Mouse (Mus musculus) ES-E14 (cell line): ENCODE data around the gene Scmh1. TPM values are rescaled to one million over a fixed set of nuclear protein-coding genes. Genes with fewer than 3 reads are reported as not detected.
A peak's percentile ranks its signal among the peaks of the same experiment; 100 is the strongest.

Source experiments
- DNase-seq: peaks from one replicate; pipeline ENCODE4 v3.0.0-alpha.2; 2013; ENCODE audit warnings: low read depth, low spot score
- H3K27ac ChIP-seq: 2 replicates; pipeline ENCODE4 v1.5.1; 2012; ENCODE audit warnings: low read depth, mild to moderate bottlenecking, low read length, moderate library complexity, mixed read lengths; ENCODE audit not compliant: poor library complexity, insufficient read depth, severe bottlenecking
- H3K36me3 ChIP-seq: 2 replicates; pipeline ENCODE4 v1.6.1; 2012; ENCODE audit warnings: mild to moderate bottlenecking, low read length, moderate library complexity, mixed read lengths; ENCODE audit not compliant: control insufficient read depth, poor library complexity, insufficient read depth, severe bottlenecking
- H3K4me1 ChIP-seq, 2 experiments: fragments of 150-350 bp in 1 of 2; sonication (generic) in 1 of 2; 2 replicates each; pipeline ENCODE4 v1.6.1; 2012; ENCODE audit warnings: low read length in 2 of 2, mild to moderate bottlenecking in 1 of 2, mixed read lengths in 1 of 2; ENCODE audit not compliant: control insufficient read depth in 2 of 2, insufficient read depth in 2 of 2, poor library complexity in 1 of 2
- H3K4me3 ChIP-seq, 2 experiments: fragments of 150-350 bp in 1 of 2; sonication (generic) in 1 of 2; 2 replicates each; pipeline ENCODE4 v1.5.1; 2012; ENCODE audit warnings: low read length in 2 of 2, low read depth in 1 of 2, mild to moderate bottlenecking in 1 of 2, mixed read lengths in 1 of 2; ENCODE audit not compliant: insufficient read depth in 1 of 2, poor library complexity in 1 of 2, severe bottlenecking in 1 of 2
- H3K9ac ChIP-seq: 2 replicates; pipeline ENCODE4 v1.6.1; 2012; ENCODE audit warnings: low read depth, mild to moderate bottlenecking, low read length, mixed read lengths; ENCODE audit not compliant: poor library complexity, insufficient read depth, severe bottlenecking
- H3K9me3 ChIP-seq: fragments of 150-350 bp; sonication (generic); 2 replicates; pipeline ENCODE4 v1.6.1; 2012; ENCODE audit warnings: low read depth, mild to moderate bottlenecking, low read length; ENCODE audit not compliant: control insufficient read depth, insufficient read depth
- CHD2 ChIP-seq: IDR thresholded peaks from 2 replicates; pipeline ENCODE4 v1.6.1; 2014; ENCODE audit warnings: mild to moderate bottlenecking, low read depth, low read length, inconsistent platforms
- HCFC1 ChIP-seq: IDR thresholded peaks from 2 replicates; pipeline ENCODE4 v1.6.1; 2012; ENCODE audit warnings: low read length, inconsistent platforms, borderline replicate concordance; ENCODE audit not compliant: insufficient read depth
- MAFK ChIP-seq: IDR thresholded peaks from 2 replicates; pipeline ENCODE4 v1.6.1; 2014; ENCODE audit warnings: mild to moderate bottlenecking, low read depth, low read length, inconsistent platforms; ENCODE audit not compliant: insufficient read depth
- ZC3H11A ChIP-seq: IDR thresholded peaks from 2 replicates; pipeline ENCODE4 v1.6.1; 2012; ENCODE audit warnings: low read depth, mild to moderate bottlenecking, inconsistent platforms, low read length, borderline replicate concordance
- ZNF384 ChIP-seq: IDR thresholded peaks from 2 replicates; pipeline ENCODE4 v1.6.1; 2012; ENCODE audit warnings: low read depth, low read length, inconsistent platforms
- in situ Hi-C, 2 experiments: fragments of 600-800 bp; cut with MboI; formaldehyde crosslinking; loops; one replicate each; pipeline ENCODE4 v1.15.1; 2025; ENCODE audit warnings: low sequenced_read_pairs in 2 of 2, inconsistent platforms in 1 of 2; ENCODE audit not compliant: unreplicated experiment in 2 of 2
- total RNA-seq: library from RNA; depleted of rRNA; stranded (reverse); fragments of 300-350 nt; gene quantifications from 2 replicates; pipeline ENCODE4 v1.2.3, GENCODE M21; 2012

The Scmh1 gene
- total RNA-seq, 1 experiment: 8.6 TPM

DNA sequence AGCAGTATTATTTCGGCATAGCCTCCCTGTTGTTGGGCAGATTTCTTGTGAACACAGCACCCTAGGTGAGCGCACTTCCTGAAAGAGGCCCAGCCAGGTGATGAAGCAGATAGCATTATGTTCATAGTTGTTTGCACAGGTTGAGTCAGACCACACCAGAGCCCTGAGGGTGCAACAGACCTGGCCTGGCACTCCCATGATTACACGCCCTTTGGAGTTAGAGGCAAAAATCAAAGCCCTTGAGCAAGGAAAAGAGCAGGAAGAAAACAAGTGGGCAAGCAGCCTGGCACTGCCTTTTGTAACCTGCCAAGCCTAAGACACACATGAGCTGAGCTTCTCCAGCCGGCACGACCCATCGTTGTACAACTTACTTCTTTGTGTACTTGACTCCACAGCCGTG is 111.4 kb downstream of the Scmh1 start:
- TF ChIP-seq ZNF384 (no peak), CHD2 (no peak), HCFC1 (no peak), ZC3H11A (no peak), MAFK (no peak)
- in situ Hi-C loops: no loop called here
- no peak for DNase-seq
- Histone ChIP-seq H3K9ac (no peak overlapping the region), H3K4me1 (no peaks in the 10 kb centered on the region), H3K9me3 (no peaks in the 10 kb centered on the region), H3K4me3 (no peak overlapping the region), H3K27ac (no peak overlapping the region), H3K36me3 (no peaks in the 10 kb centered on the region)

GRCm38 (mm10) chr4:120516907-120517306 is 111.8 kb downstream of the Scmh1 start:
- Histone ChIP-seq H3K4me3 (no peak overlapping the region), H3K27ac (no peak overlapping the region), H3K9me3 (no peaks in the 10 kb centered on the region), H3K9ac (no peak overlapping the region), H3K36me3 (no peaks in the 10 kb centered on the region), H3K4me1 (no peaks in the 10 kb centered on the region)
- TF ChIP-seq MAFK: no peak
- TF ChIP-seq CHD2: no peak
- TF ChIP-seq ZC3H11A: no peak
- TF ChIP-seq HCFC1: no peak
- TF ChIP-seq ZNF384: no peak
- in situ Hi-C loops: no loop called here
- no peak for DNase-seq

DNA sequence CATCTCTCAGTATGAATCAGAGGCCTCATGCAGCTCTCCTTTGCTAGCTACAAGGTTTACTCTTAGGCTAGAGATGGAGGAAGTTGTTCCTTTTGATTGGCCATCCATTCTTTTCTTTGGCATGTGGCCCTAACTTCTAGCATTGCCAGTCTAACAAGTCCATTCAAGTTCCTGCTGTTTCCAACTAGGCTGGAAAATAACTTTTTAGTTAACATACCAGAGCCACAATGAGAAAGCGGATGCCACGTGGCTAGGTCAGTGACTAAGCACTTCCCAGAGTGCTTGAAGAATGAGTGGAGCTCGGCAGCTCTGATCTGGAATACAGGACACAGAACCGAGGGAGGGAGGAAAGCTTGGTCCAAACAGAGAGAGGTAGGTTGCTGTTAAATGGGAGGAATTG is 112.3 kb downstream of the Scmh1 start:
- no peak for TF ChIP-seq ZC3H11A
- TF ChIP-seq MAFK: 0 out of 2 replicates have a peak, but pooled peaks have one; percentile 27
- no peak for TF ChIP-seq ZNF384
- Histone ChIP-seq H3K4me3 (no peak overlapping the region), H3K9ac (no peak overlapping the region), H3K27ac (no peak overlapping the region; the same call in 1 of the 2 replicates), H3K4me1 (no peaks in the 10 kb centered on the region), H3K9me3 (no peaks in the 10 kb centered on the region), H3K36me3 (no peaks in the 10 kb centered on the region)
- no peak for DNase-seq
- in situ Hi-C loops: no loop called here

- DNase-seq: no peak
- Histone ChIP-seq H3K36me3 (peaks cover 6% of the 10 kb centered on the region), H3K9ac (no peak overlapping the region), H3K27ac (no peak overlapping the region), H3K4me3 (no peak overlapping the region), H3K9me3 (no peaks in the 10 kb centered on the region), H3K4me1 (no peaks in the 10 kb centered on the region)
- no peak for TF ChIP-seq ZNF384
- TF ChIP-seq ZC3H11A: no peak
- TF ChIP-seq HCFC1: no peak
- TF ChIP-seq CHD2: no peak
- TF ChIP-seq MAFK: no peak
- in situ Hi-C loops: no loop called here
These were observed 116.7 kb downstream of the Scmh1 start for GRCm38 (mm10) chr4:120521761-120522160.

GRCm38 (mm10) chr4:120522351-120522750 is 117.3 kb downstream of the Scmh1 start:
- Histone ChIP-seq H3K4me3 (no peak overlapping the region), H3K27ac (no peak overlapping the region), H3K4me1 (no peaks in the 10 kb centered on the region), H3K9ac (no peak overlapping the region), H3K9me3 (no peaks in the 10 kb centered on the region), H3K36me3 (peaks cover 6% of the 10 kb centered on the region)
- TF ChIP-seq ZC3H11A (no peak), MAFK (no peak), HCFC1 (no peak), CHD2 (no peak), ZNF384 (no peak)
- in situ Hi-C loops: no loop called here
- no peak for DNase-seq
